Mouse (Mus musculus) intestine, postnatal 0 days (tissue): ENCODE measurements around the gene Gm11084. TPM values are rescaled to one million over a fixed set of nuclear protein-coding genes. Genes with fewer than 3 reads are reported as not detected.
A peak's percentile ranks its signal among the peaks of the same experiment; 100 is the strongest.

Source experiments
- ATAC-seq: fragments of 200-750 bp; cut with Nextera tagmentation; 2 replicates; pipeline ENCODE4 v1.8.0; 2017; ENCODE audit warnings: mild to moderate bottlenecking, moderate TSS enrichment, moderate library complexity
- H3K27ac ChIP-seq: fragments of 300-500 bp; sonication (generic); 2 replicates; pipeline ENCODE4 v1.5.1; 2014; ENCODE audit warnings: mild to moderate bottlenecking, low read depth, low read length, moderate library complexity
- H3K27me3 ChIP-seq: fragments of 300-500 bp; sonication (generic); replicated peaks from 2 replicates; pipeline ENCODE4 v1.6.1; 2014; ENCODE audit warnings: low read length, mixed read lengths; ENCODE audit not compliant: control insufficient read depth, insufficient read depth
- H3K36me3 ChIP-seq: fragments of 300-500 bp; sonication (generic); 2 replicates; pipeline ENCODE4 v1.6.1; 2014; ENCODE audit warnings: mild to moderate bottlenecking, moderate library complexity; ENCODE audit not compliant: control insufficient read depth, insufficient read depth
- H3K4me1 ChIP-seq: fragments of 300-500 bp; sonication (generic); replicated peaks from 2 replicates; pipeline ENCODE4 v1.6.1; 2014; ENCODE audit warnings: antibody characterized with exemption, low read length, mixed read lengths; ENCODE audit not compliant: control insufficient read depth, insufficient read depth
- H3K4me2 ChIP-seq: fragments of 300-500 bp; sonication (generic); replicated peaks from 2 replicates; pipeline ENCODE4 v1.6.1; 2014; ENCODE audit warnings: low read depth, mild to moderate bottlenecking, moderate library complexity
- H3K4me3 ChIP-seq: fragments of 300-500 bp; sonication (generic); 2 replicates; pipeline ENCODE4 v1.5.1; 2014; ENCODE audit warnings: low read depth, low read length
- H3K9ac ChIP-seq: fragments of 300-500 bp; sonication (generic); 2 replicates; pipeline ENCODE4 v1.6.1; 2014; ENCODE audit warnings: mild to moderate bottlenecking, low read depth, low read length
- H3K9me3 ChIP-seq: fragments of 300-500 bp; sonication (generic); 2 replicates; pipeline ENCODE4 v1.6.1; 2016; ENCODE audit warnings: mixed run types; ENCODE audit not compliant: control insufficient read depth
- CTCF ChIP-seq: sonication (generic); IDR thresholded peaks from 2 replicates; pipeline ENCODE4 v1.5.1; 2016; ENCODE audit warnings: low read depth, mild to moderate bottlenecking, control low read depth, antibody characterized with exemption, moderate library complexity
- WGBS: fragments of 180-500 bp; shearing (Covaris S2); extraction: QIAGEN DNeasy Blood & Tissue Kit; methylation state at CpG from one replicate; pipeline ENCODE4 v1.1.7; 2014; 5-methylcytosine and 5-hydroxymethylcytosine counted together
- polyA plus RNA-seq: library from polyadenylated mRNA; unstranded; fragments of >200 nt; fragmentation: Nextera tagmentation; extraction: Ambion mirVana; gene quantifications from 2 replicates; pipeline ENCODE4 v1.2.1, GENCODE M21; 2015

Gm11084 gene
- polyA plus RNA-seq, 1 experiment from 2014 or later, result not detected

- no peak overlapping the region for H3K27ac ChIP-seq
- TF ChIP-seq CTCF, result no peak
- no peak overlapping the region for H3K9ac ChIP-seq
- H3K4me3 ChIP-seq, result no peak overlapping the region
- H3K9me3 ChIP-seq, result peaks cover 6% of the 10 kb centered on the region; the same call in 1 of the 2 replicates
- no peak for ATAC-seq
- H3K4me1 ChIP-seq, result no peaks in the 10 kb centered on the region
- no peak overlapping the region for H3K4me2 ChIP-seq
- H3K36me3 ChIP-seq, result no peaks in the 10 kb centered on the region
- H3K27me3 ChIP-seq, result no peaks in the 10 kb centered on the region
- 52% methylated on average over 4 of the region's 4 CpGs for WGBS
Measured at GRCm38 (mm10) chr2:72984806-72985205, 1.7 kb downstream of the Gm11084 start.

GRCm38 (mm10) chr2:72983211-72983610 lies 3.3 kb downstream of the Gm11084 start:
- H3K4me3 ChIP-seq, result no peak overlapping the region
- H3K4me2 ChIP-seq, result no peak overlapping the region
- H3K36me3 ChIP-seq, result no peaks in the 10 kb centered on the region
- no peaks in the 10 kb centered on the region for H3K9me3 ChIP-seq
- TF ChIP-seq CTCF, result no peak
- H3K27me3 ChIP-seq, result no peaks in the 10 kb centered on the region
- no peak overlapping the region for H3K9ac ChIP-seq
- no peak overlapping the region for H3K27ac ChIP-seq
- no peaks in the 10 kb centered on the region for H3K4me1 ChIP-seq
- 94% methylated on average over 3 of the region's 3 CpGs for WGBS
- ATAC-seq, result no peak

GRCm38 (mm10) chr2:72982110-72982785 lies 4.3 kb downstream of the Gm11084 start:
- Histone ChIP-seq H3K27ac (no peak overlapping the region), H3K9ac (no peak overlapping the region), H3K9me3 (no peaks in the 10 kb centered on the region), H3K4me1 (peaks cover 1% of the 10 kb centered on the region; the same call in 1 of the 2 replicates), H3K36me3 (no peaks in the 10 kb centered on the region), H3K4me3 (no peak overlapping the region), H3K4me2 (no peak overlapping the region), H3K27me3 (no peaks in the 10 kb centered on the region)
- 89% methylated on average over 7 of the region's 7 CpGs for WGBS
- ATAC-seq, result no peak
- TF ChIP-seq CTCF, result no peak

DNA sequence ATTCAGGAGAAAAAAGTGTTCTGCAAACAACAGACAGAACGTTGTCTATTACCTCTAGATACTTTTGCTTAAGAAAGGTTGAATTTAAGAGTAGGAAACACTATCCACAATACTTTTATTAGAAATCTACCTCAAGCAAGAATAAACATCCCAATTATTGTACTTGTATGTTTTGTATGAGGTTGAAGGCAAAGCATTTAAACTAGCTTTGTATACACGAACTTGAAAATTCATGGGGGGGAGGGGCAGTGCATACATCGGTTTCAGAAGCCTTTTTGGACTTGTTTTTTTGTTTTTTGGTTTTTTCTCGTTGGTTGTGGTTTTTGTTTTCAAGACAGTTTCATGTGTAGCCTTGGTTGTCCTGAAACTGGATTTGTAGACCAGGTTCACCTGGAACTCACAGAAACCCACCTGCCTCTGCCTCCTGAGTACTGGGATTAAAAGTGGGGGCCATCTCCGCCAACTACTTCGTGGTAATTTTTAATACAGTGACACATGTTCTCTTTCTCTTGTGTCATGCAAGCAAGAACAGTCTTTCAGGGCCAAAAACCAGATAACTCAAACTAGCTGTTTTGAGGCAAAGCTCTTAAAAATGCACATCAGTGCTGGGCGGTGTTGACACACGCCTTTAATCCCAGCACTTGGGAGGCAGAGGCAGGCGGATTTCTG lies 4.9 kb downstream of the Gm11084 start:
- H3K4me3 ChIP-seq, result peak overlapping the region; percentile 99; the same call in 1 of the 2 replicates

GRCm38 (mm10) chr2:72981075-72981420 lies 5.5 kb downstream of the Gm11084 start:
- Histone ChIP-seq H3K27me3 (no peaks in the 10 kb centered on the region), H3K4me2 (peak overlapping the region; percentile 69), H3K9ac (peak overlapping the region; percentile 100), H3K4me1 (peaks cover 4% of the 10 kb centered on the region; the same call in 1 of the 2 replicates), H3K27ac (peak overlapping the region; percentile 100), H3K4me3 (peak overlapping the region; percentile 99), H3K9me3 (no peaks in the 10 kb centered on the region), H3K36me3 (no peaks in the 10 kb centered on the region; the same call in 1 of the 2 replicates)
- WGBS, result 10% methylated on average over 3 of the region's 3 CpGs
- no peak for TF ChIP-seq CTCF
- ATAC-seq, result no peak

More for the DNA sequence above, 4.9 kb downstream of the Gm11084 start:
- Histone ChIP-seq H3K27ac (no peak overlapping the region), H3K4me1 (peaks cover 4% of the 10 kb centered on the region; the same call in 1 of the 2 replicates), H3K9ac (no peak overlapping the region), H3K4me2 (peak overlapping the region; percentile 69), H3K27me3 (no peaks in the 10 kb centered on the region), H3K9me3 (no peaks in the 10 kb centered on the region), H3K36me3 (no peaks in the 10 kb centered on the region)
- 76% methylated on average over 9 of the region's 9 CpGs for WGBS
- ATAC-seq, result no peak
- TF ChIP-seq CTCF, result no peak

DNA sequence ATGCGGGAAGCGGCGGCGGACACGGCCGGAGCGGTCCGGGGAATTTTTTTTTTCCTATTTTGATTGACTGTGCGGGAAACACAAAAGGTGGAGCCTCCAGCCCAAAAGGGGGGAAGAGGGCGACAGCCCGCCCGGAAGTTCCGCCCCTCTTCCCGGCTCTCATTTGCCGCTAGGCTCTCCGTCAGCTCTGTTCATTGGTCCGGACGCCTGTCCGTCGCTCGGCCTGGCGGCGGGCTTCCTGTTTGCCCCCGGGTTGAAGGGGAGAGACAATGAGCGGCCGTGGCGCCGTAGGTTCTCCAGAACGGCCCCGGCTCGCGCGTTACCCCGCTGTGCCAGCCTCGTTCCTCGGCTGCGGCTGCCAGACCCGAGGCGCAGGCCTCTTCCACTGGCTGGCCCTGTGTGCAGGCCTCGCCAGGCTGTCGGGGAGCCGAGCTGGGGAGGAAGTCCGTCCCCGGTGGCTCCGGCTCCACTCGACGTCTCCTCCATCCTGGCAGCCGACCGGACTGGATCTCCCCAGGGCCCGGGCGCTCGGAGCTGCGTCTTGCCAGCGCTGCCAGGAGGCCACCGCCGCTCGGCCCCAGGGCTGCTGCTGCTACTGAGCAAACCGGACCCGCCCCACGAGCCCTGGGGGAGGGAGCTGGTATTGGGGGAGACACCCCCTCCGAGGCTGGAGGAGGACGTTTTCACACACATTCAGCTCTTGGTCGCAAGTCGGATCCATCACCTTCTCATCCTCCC lies 6.0 kb downstream of the Gm11084 start, which contains the start of gene Sp3:
Gene Sp3, minus strand, starts transcription at position 110 of the 738 bp plus-strand sequence.
- H3K4me2 ChIP-seq, result peak within 1 kb of the TSS; percentile 69
- H3K27ac ChIP-seq, result peak within 1 kb of the TSS; percentile 100
- WGBS, result under 1% methylated on average over 63 of the region's 64 CpGs
- H3K9me3 ChIP-seq, result no peaks in the 10 kb centered on the region
- TF ChIP-seq CTCF, result no peak; the same call in none of the 2 replicates
- peak; percentile 79 for ATAC-seq
- no peaks in the 10 kb centered on the region; the same call in 1 of the 2 replicates for H3K36me3 ChIP-seq
- peaks cover 6% of the 10 kb centered on the region; the same call in 1 of the 2 replicates for H3K4me1 ChIP-seq
- peak within 1 kb of the TSS; percentile 100 for H3K9ac ChIP-seq
- H3K4me3 ChIP-seq, result peak within 1 kb of the TSS; percentile 99
- H3K27me3 ChIP-seq, result no peaks in the 10 kb centered on the region
